Mouse (Mus musculus): Measurements from ENCODE around the gene 9130213A22Rik.

DNA sequence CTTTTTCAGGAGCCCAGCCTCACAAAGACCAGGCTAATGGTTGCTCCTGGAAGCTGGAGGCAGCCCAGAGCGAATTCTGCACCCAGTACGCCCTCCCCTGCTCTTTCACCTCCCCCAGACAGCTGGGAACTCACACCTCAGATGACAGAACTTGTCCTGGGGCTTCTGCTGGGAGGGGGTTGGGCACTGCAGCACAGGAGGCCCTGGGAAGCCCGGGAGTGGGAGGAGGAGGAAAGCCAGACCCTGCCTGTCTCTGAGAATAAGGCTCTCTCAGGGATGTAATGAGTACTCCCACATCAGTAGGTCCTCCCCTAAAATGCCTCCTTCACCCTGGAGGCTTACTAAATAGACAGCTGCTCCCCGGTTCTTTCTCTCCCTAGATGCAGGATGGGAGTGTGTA, 35.3 kb downstream of the 9130213A22Rik start:
- TF ChIP-seq GATA1 (IDR thresholded peaks at IDR 0.05; ENCODE audit: low read length) (no peak), TAL1 (IDR thresholded peaks at IDR 0.05; ENCODE audit: low read length) (no peak)
